Mouse (Mus musculus) midbrain, embryonic 14.5 days (tissue): Measurements from ENCODE around the gene Sfrp5. TPM values are rescaled to one million over a fixed set of nuclear protein-coding genes. Genes with fewer than 3 reads are reported as not detected.

Experiments
- polyA plus RNA-seq: library from polyadenylated mRNA; unstranded; fragments of >200 nt; fragmentation: Nextera tagmentation; extraction: Ambion mirVana; gene quantifications from 2 replicates; pipeline ENCODE4 v1.2.1, GENCODE M21; 2014

The Sfrp5 gene
- polyA plus RNA-seq, 1 experiment from 2014 or later: 0.68 TPM

Other genes starting within 250 kb of the Sfrp5 start
- 28.1 and 30.4 TPM in 2 replicates for gene Mms19, start 221.1 kb downstream of the Sfrp5 start, polyA plus RNA-seq
- gene Ubtd1, start 220.5 kb downstream of the Sfrp5 start, polyA plus RNA-seq: 6.3 and 6.9 TPM in 2 replicates
- gene Ankrd2, start 166.3 kb downstream of the Sfrp5 start, polyA plus RNA-seq: 0.45 and 1.00 TPM in 2 replicates
- 0.94 and 1.3 TPM in 2 replicates for gene Hoga1, start 156.6 kb downstream of the Sfrp5 start, polyA plus RNA-seq
- not detected in 2 replicates for gene 4933411K16Rik, start 150.0 kb downstream of the Sfrp5 start, polyA plus RNA-seq
- 144 and 145 TPM in 2 replicates for gene Morn4, start 115.9 kb downstream of the Sfrp5 start, polyA plus RNA-seq
- gene Pi4k2a, start 111.8 kb downstream of the Sfrp5 start, polyA plus RNA-seq: 33.1 and 40.8 TPM in 2 replicates
- 5.8 and 6.0 TPM in 2 replicates for gene Avpi1, start 73.2 kb downstream of the Sfrp5 start, polyA plus RNA-seq
- gene Marveld1, start 54.9 kb downstream of the Sfrp5 start, polyA plus RNA-seq: 1.5 and 1.8 TPM in 2 replicates
- 35.5 and 46.2 TPM in 2 replicates for gene Zfyve27, start 38.3 kb downstream of the Sfrp5 start, polyA plus RNA-seq
- gene Golga7b, start 45.3 kb upstream of the Sfrp5 start, polyA plus RNA-seq: 34.1 and 42.2 TPM in 2 replicates
- gene Crtac1, start 229.5 kb upstream of the Sfrp5 start, polyA plus RNA-seq: 15.4 and 18.6 TPM in 2 replicates